Mouse (Mus musculus) liver, postnatal 0 days (tissue): ENCODE results near the gene Olfr1282. TPM values are rescaled to one million over a fixed set of nuclear protein-coding genes. Genes with fewer than 3 reads are reported as not detected.
"Not testable (repeated sequence)": the region's sequence is repeated elsewhere in the genome, so short reads cannot be mapped to it uniquely, and the experiment has no call there.

ENCODE experiments used
- ATAC-seq: fragments of 200-750 bp; cut with Nextera tagmentation; 2 replicates; pipeline ENCODE4 v1.8.0; 2017; ENCODE audit warnings: mild to moderate bottlenecking, moderate library complexity
- DNase-seq: peaks from one replicate; pipeline ENCODE4 v3.0.0-alpha.2; 2016
- H3K27ac ChIP-seq: fragments of 300-500 bp; sonication (generic); 2 replicates; pipeline ENCODE4 v1.5.1; 2014; ENCODE audit warnings: antibody characterized with exemption, moderate library complexity, mild to moderate bottlenecking, low read depth
- H3K27me3 ChIP-seq: fragments of 300-500 bp; sonication (generic); 2 replicates; pipeline ENCODE4 v1.6.1; 2014; ENCODE audit warnings: low read length, control low read depth, mixed read lengths; ENCODE audit not compliant: insufficient read depth
- H3K36me3 ChIP-seq: fragments of 300-500 bp; sonication (generic); replicated peaks from 2 replicates; pipeline ENCODE4 v1.6.1; 2014; ENCODE audit warnings: mild to moderate bottlenecking, control low read depth, low read length, moderate library complexity, mixed read lengths; ENCODE audit not compliant: insufficient read depth
- H3K4me1 ChIP-seq: fragments of 300-500 bp; sonication (generic); 2 replicates; pipeline ENCODE4 v1.6.1; 2014; ENCODE audit warnings: antibody characterized with exemption, mild to moderate bottlenecking, control low read depth; ENCODE audit not compliant: insufficient read depth
- H3K4me2 ChIP-seq: fragments of 300-500 bp; sonication (generic); 2 replicates; pipeline ENCODE4 v1.6.1; 2014; ENCODE audit warnings: low read depth, mild to moderate bottlenecking, low read length, moderate library complexity, mixed read lengths
- H3K4me3 ChIP-seq: fragments of 300-500 bp; sonication (generic); 2 replicates; pipeline ENCODE4 v1.5.1; 2014; ENCODE audit warnings: low read depth, low read length
- H3K9ac ChIP-seq: fragments of 300-500 bp; sonication (generic); replicated peaks from 2 replicates; pipeline ENCODE4 v1.6.1; 2014; ENCODE audit warnings: mild to moderate bottlenecking, moderate library complexity
- H3K9me3 ChIP-seq: fragments of 300-500 bp; sonication (generic); 2 replicates; pipeline ENCODE4 v1.6.1; 2016; ENCODE audit warnings: mild to moderate bottlenecking, control low read depth, low read length, mixed read lengths
- CTCF ChIP-seq: sonication (generic); IDR thresholded peaks from 2 replicates; pipeline ENCODE4 v1.5.1; 2016; ENCODE audit warnings: antibody characterized with exemption, low read depth
- EP300 ChIP-seq: IDR thresholded peaks from 2 replicates; pipeline ENCODE4 v1.6.1; 2016; ENCODE audit warnings: antibody characterized with exemption, low read depth, mild to moderate bottlenecking
- WGBS: fragments of 180-500 bp; shearing (Covaris S2); extraction: QIAGEN DNeasy Blood & Tissue Kit; methylation state at CpG from one replicate; pipeline ENCODE4 v1.1.7; 2014; ENCODE audit not compliant: insufficient replicate concordance; 5-methylcytosine and 5-hydroxymethylcytosine counted together
- polyA plus RNA-seq: library from polyadenylated mRNA; unstranded; fragments of >200 nt; fragmentation: Nextera tagmentation; extraction: Ambion mirVana; gene quantifications from 2 replicates; pipeline ENCODE4 v1.2.1, GENCODE M21; 2015

Olfr1282 gene
- polyA plus RNA-seq, result not detected in 2 replicates

DNA sequence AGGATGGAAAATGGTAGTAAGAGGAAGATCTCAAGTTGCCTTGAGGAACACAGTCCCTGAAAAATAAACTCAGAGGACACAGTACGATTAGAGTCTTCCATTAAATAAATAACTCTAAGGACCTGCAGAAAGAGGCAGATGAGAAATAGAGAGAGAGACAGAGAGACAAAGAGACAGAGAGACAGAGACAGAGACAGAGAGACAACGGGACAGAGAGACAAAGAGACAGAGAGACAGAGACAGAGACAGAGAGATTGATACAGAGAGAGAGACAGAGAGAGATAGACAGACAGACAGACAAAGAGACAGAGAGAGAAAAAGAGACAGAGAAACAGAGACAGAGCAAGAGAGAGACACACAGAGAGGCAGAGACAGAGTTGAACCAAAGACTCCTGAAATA lies at the start of gene Olfr1282:
Gene Olfr1282 (minus strand): TSS at position 101 of the 400 bp plus-strand sequence.
- 58% methylated on average over 2 of the region's 2 CpGs for WGBS

DNA sequence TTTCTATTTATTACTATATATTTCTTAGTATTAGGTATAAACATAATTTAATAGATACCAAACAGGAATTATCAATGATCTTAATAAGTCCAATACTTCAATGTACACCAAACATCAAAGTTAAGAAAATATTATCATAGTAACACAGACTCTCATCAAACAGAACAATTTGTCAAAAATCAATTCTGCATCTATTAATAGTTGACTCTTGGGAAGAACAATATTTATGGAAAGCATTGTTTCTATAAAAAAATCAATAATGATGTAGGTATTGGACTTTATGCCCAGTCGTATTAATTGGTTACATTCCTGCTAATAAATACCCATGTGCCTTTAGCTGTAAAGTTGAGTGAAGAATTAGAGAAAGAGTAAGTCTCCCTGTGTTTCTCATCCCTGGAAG lies 39.3 kb upstream of the Olfr1282 start, which contains the start of gene Olfr1284:
Gene Olfr1284 (plus strand): TSS at position 301 of the 400 bp plus-strand sequence.
- TF ChIP-seq CTCF (no peak), EP300 (no peak)
- DNase-seq (no peak), ATAC-seq (no peak)
- Histone ChIP-seq H3K9ac (no peak within 1 kb of the TSS), H3K4me1 (no peaks in the 10 kb centered on the region), H3K4me3 (no peak within 1 kb of the TSS), H3K27me3 (no peaks in the 10 kb centered on the region), H3K9me3 (no peaks in the 10 kb centered on the region), H3K27ac (no peak within 1 kb of the TSS), H3K36me3 (no peaks in the 10 kb centered on the region), H3K4me2 (no peak within 1 kb of the TSS)
- WGBS, result 78% methylated on average over 1 of the region's 1 CpGs

More for the DNA sequence above, at the start of gene Olfr1282:
- H3K4me3 ChIP-seq, result no peak within 1 kb of the TSS
- H3K9ac ChIP-seq, result no peak within 1 kb of the TSS
- no peak within 1 kb of the TSS for H3K4me2 ChIP-seq
- no peaks in the 10 kb centered on the region for H3K27me3 ChIP-seq
- TF ChIP-seq EP300 (no peak), CTCF (no peak)
- no peak within 1 kb of the TSS for H3K27ac ChIP-seq
- DNase-seq (no peak), ATAC-seq (no peak)
- no peaks in the 10 kb centered on the region for H3K36me3 ChIP-seq
- no peaks in the 10 kb centered on the region for H3K9me3 ChIP-seq
- H3K4me1 ChIP-seq, result no peaks in the 10 kb centered on the region

GRCm38 (mm10) chr2:111366490-111366889 lies 30.6 kb upstream of the Olfr1282 start, which contains the start of gene Olfr1283:
Olfr1283 (plus strand) TSS chr2:111366790.
- ATAC-seq (no peak), DNase-seq (no peak)
- Histone ChIP-seq H3K36me3 (no peaks in the 10 kb centered on the region), H3K27ac (no peak within 1 kb of the TSS), H3K4me1 (no peaks in the 10 kb centered on the region), H3K9me3 (no peaks in the 10 kb centered on the region), H3K4me3 (no peak within 1 kb of the TSS), H3K4me2 (no peak within 1 kb of the TSS), H3K9ac (no peak within 1 kb of the TSS), H3K27me3 (no peaks in the 10 kb centered on the region)
- WGBS, result 60% methylated on average over 2 of the region's 2 CpGs
- TF ChIP-seq CTCF, result no peak
- TF ChIP-seq EP300, result no peak

- H3K9me3 ChIP-seq, H3K36me3 ChIP-seq, H3K4me2 ChIP-seq, H3K27ac ChIP-seq, ATAC-seq, H3K4me3 ChIP-seq, H3K4me1 ChIP-seq, H3K9ac ChIP-seq, H3K27me3 ChIP-seq, DNase-seq: not testable (repeated sequence)
- WGBS, result 77% methylated on average over 5 of the region's 5 CpGs
These were observed 2.2 kb downstream of the Olfr1282 start for GRCm38 (mm10) chr2:111333721-111334120.

DNA sequence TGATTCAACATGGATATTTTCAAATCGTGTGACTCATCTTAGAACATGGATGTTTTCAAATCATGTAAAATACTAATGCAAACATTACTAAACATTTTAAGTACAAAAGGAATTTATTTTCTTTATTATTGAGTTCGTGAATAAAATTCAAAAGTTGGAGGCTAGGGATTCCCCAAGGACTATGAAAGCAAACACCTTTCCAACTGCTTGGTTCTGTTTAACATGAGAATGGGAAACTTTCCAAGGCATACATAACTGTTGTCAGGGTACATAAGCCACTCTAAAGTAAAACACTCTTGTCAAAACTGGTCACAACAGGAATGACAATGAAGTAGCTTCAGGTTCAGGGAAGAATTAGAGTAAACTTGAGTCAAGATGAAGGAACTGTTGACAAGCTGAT lies 9.7 kb downstream of the Olfr1282 start, which contains the start of gene Olfr1281:
Gene Olfr1281 (plus strand): TSS at position 301 of the 400 bp plus-strand sequence.
- H3K27ac ChIP-seq, result no peak within 1 kb of the TSS
- H3K36me3 ChIP-seq, result no peaks in the 10 kb centered on the region
- DNase-seq (no peak), ATAC-seq (no peak)
- no peak within 1 kb of the TSS for H3K9ac ChIP-seq
- H3K27me3 ChIP-seq, result no peaks in the 10 kb centered on the region
- WGBS, result 57% methylated on average over 2 of the region's 2 CpGs
- TF ChIP-seq EP300 (no peak), CTCF (no peak)
- no peaks in the 10 kb centered on the region for H3K9me3 ChIP-seq
- H3K4me1 ChIP-seq, result no peaks in the 10 kb centered on the region
- no peak within 1 kb of the TSS for H3K4me2 ChIP-seq
- no peak within 1 kb of the TSS for H3K4me3 ChIP-seq

DNA sequence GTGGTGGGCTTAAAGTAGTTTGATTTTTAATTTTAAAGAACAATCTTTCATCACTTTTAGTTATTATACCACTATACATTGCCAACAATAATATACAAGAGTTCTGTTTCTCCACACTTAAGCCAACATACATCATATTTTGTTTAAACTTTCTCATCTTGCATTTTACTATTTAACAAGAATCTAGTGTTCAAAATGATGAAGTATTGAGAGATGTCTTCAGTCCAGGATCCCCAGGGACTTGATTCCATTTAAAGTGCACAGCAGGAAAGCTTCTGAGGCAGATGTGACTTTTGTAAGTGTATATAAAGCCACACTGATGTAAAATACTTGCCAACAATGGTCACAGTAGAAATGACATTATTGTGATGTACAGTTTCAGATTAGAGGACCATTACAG lies 22.2 kb downstream of the Olfr1282 start, which contains the start of gene Olfr1280:
Gene Olfr1280 (plus strand): TSS at position 301 of the 400 bp plus-strand sequence.
- DNase-seq (no peak), ATAC-seq (no peak)
- Histone ChIP-seq H3K4me3 (no peak within 1 kb of the TSS), H3K4me2 (no peak within 1 kb of the TSS), H3K9me3 (no peaks in the 10 kb centered on the region), H3K9ac (no peak within 1 kb of the TSS), H3K27ac (no peak within 1 kb of the TSS), H3K4me1 (no peaks in the 10 kb centered on the region), H3K27me3 (no peaks in the 10 kb centered on the region), H3K36me3 (no peaks in the 10 kb centered on the region)
- TF ChIP-seq EP300, result no peak
- TF ChIP-seq CTCF, result no peak

GRCm38 (mm10) chr2:111300374-111300773 lies 35.5 kb downstream of the Olfr1282 start, which contains the start of gene Olfr1279:
Olfr1279 (plus strand) TSS chr2:111300635.
- no peaks in the 10 kb centered on the region for H3K27me3 ChIP-seq
- TF ChIP-seq EP300, result no peak
- no peak for TF ChIP-seq CTCF
- no peak for DNase-seq
- no peak within 1 kb of the TSS for H3K9ac ChIP-seq
- no peak for ATAC-seq
- no peak within 1 kb of the TSS for H3K4me2 ChIP-seq
- H3K9me3 ChIP-seq, result no peaks in the 10 kb centered on the region
- no peak within 1 kb of the TSS for H3K4me3 ChIP-seq
- H3K27ac ChIP-seq, result no peak within 1 kb of the TSS
- H3K4me1 ChIP-seq, result no peaks in the 10 kb centered on the region
- no peaks in the 10 kb centered on the region for H3K36me3 ChIP-seq
